Mouse (Mus musculus): ENCODE measurements around the gene Sbk1. TPM values are rescaled to one million over a fixed set of nuclear protein-coding genes. Genes with fewer than 3 reads are reported as not detected.
A peak's percentile ranks its signal among the peaks of the same experiment; 100 is the strongest.

Gene Sbk1
- polyA plus RNA-seq (2016; fragmentation: Nextera tagmentation; extraction: Ambion mirVana): 130 and 138 TPM in 2 replicates

GRCm38 (mm10) chr7:126271712-126272683, at the start of gene Sbk1:
Gene Sbk1 (plus strand): TSS chr7:126272619.
- peaks cover 21% of the 10 kb centered on the region for H3K36me3 ChIP-seq
- ATAC-seq (ENCODE audit: insufficient number of reproducible peaks, insufficient read depth, low FRiP score, low TSS enrichment): peak; percentile 93
- peak within 1 kb of the TSS; percentile 99 for H3K9ac ChIP-seq
- peak within 1 kb of the TSS; percentile 92 for H3K27ac ChIP-seq
- peak within 1 kb of the TSS; percentile 99 for H3K4me3 ChIP-seq
- under 1% methylated on average over 56 of the region's 85 CpGs for WGBS
- H3K9me3 ChIP-seq: no peaks in the 10 kb centered on the region
- H3K4me2 ChIP-seq (replicated peaks): peak within 1 kb of the TSS; percentile 76
- H3K27me3 ChIP-seq: no peaks in the 10 kb centered on the region
- peaks cover 43% of the 10 kb centered on the region for H3K4me1 ChIP-seq

GRCm38 (mm10) chr7:126222753-126223152, 49.7 kb upstream of the Sbk1 start:
- Histone ChIP-seq H3K9ac (no peak overlapping the region), H3K36me3 (no peaks in the 10 kb centered on the region), H3K9me3 (no peaks in the 10 kb centered on the region), H3K27me3 (no peaks in the 10 kb centered on the region), H3K4me2 (replicated peaks) (no peak overlapping the region), H3K27ac (no peak overlapping the region), H3K4me1 (no peaks in the 10 kb centered on the region), H3K4me3 (no peak overlapping the region)
- WGBS: 74% methylated on average over 3 of the region's 3 CpGs
- no peak for ATAC-seq (ENCODE audit: insufficient number of reproducible peaks, insufficient read depth, low FRiP score, low TSS enrichment)

GRCm38 (mm10) chr7:126226136-126226535, 46.3 kb upstream of the Sbk1 start:
- Histone ChIP-seq H3K27me3 (no peaks in the 10 kb centered on the region), H3K4me1 (no peaks in the 10 kb centered on the region), H3K9me3 (no peaks in the 10 kb centered on the region), H3K4me3 (no peak overlapping the region), H3K4me2 (replicated peaks) (no peak overlapping the region), H3K27ac (no peak overlapping the region), H3K36me3 (no peaks in the 10 kb centered on the region), H3K9ac (no peak overlapping the region)
- 19% methylated on average over 5 of the region's 5 CpGs for WGBS
- no peak for ATAC-seq (ENCODE audit: insufficient number of reproducible peaks, insufficient read depth, low FRiP score, low TSS enrichment)

- Histone ChIP-seq H3K4me1 (no peaks in the 10 kb centered on the region), H3K4me2 (replicated peaks) (no peak overlapping the region), H3K27ac (no peak overlapping the region), H3K4me3 (no peak overlapping the region), H3K9ac (no peak overlapping the region), H3K36me3 (no peaks in the 10 kb centered on the region), H3K9me3 (no peaks in the 10 kb centered on the region), H3K27me3 (no peaks in the 10 kb centered on the region)
- WGBS: 65% methylated on average over 8 of the region's 8 CpGs
- ATAC-seq (ENCODE audit: insufficient number of reproducible peaks, insufficient read depth, low FRiP score, low TSS enrichment): no peak
These were observed 41.9 kb upstream of the Sbk1 start for GRCm38 (mm10) chr7:126230357-126231148.

- Histone ChIP-seq H3K27ac (no peak overlapping the region), H3K4me2 (replicated peaks) (no peak overlapping the region), H3K9me3 (no peaks in the 10 kb centered on the region), H3K4me1 (no peaks in the 10 kb centered on the region), H3K36me3 (no peaks in the 10 kb centered on the region), H3K27me3 (no peaks in the 10 kb centered on the region), H3K9ac (no peak overlapping the region), H3K4me3 (no peak overlapping the region)
- no peak for ATAC-seq (ENCODE audit: insufficient number of reproducible peaks, insufficient read depth, low FRiP score, low TSS enrichment)
- WGBS: 82% methylated on average over 8 of the region's 8 CpGs
These were observed 39.9 kb upstream of the Sbk1 start for GRCm38 (mm10) chr7:126232345-126233071.

GRCm38 (mm10) chr7:126234611-126235010, 37.8 kb upstream of the Sbk1 start:
- Histone ChIP-seq H3K4me3 (no peak overlapping the region), H3K9ac (no peak overlapping the region), H3K4me2 (replicated peaks) (no peak overlapping the region), H3K27me3 (no peaks in the 10 kb centered on the region), H3K9me3 (no peaks in the 10 kb centered on the region), H3K4me1 (no peaks in the 10 kb centered on the region), H3K36me3 (no peaks in the 10 kb centered on the region), H3K27ac (no peak overlapping the region)
- no peak for ATAC-seq (ENCODE audit: insufficient number of reproducible peaks, insufficient read depth, low FRiP score, low TSS enrichment)
- 84% methylated on average over 3 of the region's 3 CpGs for WGBS

GRCm38 (mm10) chr7:126236083-126236793, 36.2 kb upstream of the Sbk1 start:
- no peak overlapping the region for H3K4me2 ChIP-seq (replicated peaks)
- no peaks in the 10 kb centered on the region for H3K4me1 ChIP-seq
- H3K9me3 ChIP-seq: no peaks in the 10 kb centered on the region
- no peak overlapping the region for H3K27ac ChIP-seq
- no peak overlapping the region for H3K9ac ChIP-seq
- H3K27me3 ChIP-seq: no peaks in the 10 kb centered on the region
- no peaks in the 10 kb centered on the region for H3K36me3 ChIP-seq
- ATAC-seq (ENCODE audit: insufficient number of reproducible peaks, insufficient read depth, low FRiP score, low TSS enrichment): no peak
- WGBS: 64% methylated on average over 11 of the region's 11 CpGs
- no peak overlapping the region for H3K4me3 ChIP-seq

- H3K27ac ChIP-seq: no peak overlapping the region
- H3K9ac ChIP-seq: no peak overlapping the region
- H3K4me3 ChIP-seq: no peak overlapping the region
- 80% methylated on average over 5 of the region's 5 CpGs for WGBS
- H3K4me1 ChIP-seq: no peaks in the 10 kb centered on the region
- no peak overlapping the region for H3K4me2 ChIP-seq (replicated peaks)
- no peaks in the 10 kb centered on the region for H3K27me3 ChIP-seq
- no peaks in the 10 kb centered on the region for H3K9me3 ChIP-seq
- no peak for ATAC-seq (ENCODE audit: insufficient number of reproducible peaks, insufficient read depth, low FRiP score, low TSS enrichment)
- no peaks in the 10 kb centered on the region for H3K36me3 ChIP-seq
These were observed 35.6 kb upstream of the Sbk1 start for GRCm38 (mm10) chr7:126236794-126237192.

- Histone ChIP-seq H3K36me3 (no peaks in the 10 kb centered on the region), H3K4me2 (replicated peaks) (no peak overlapping the region), H3K9me3 (no peaks in the 10 kb centered on the region), H3K9ac (no peak overlapping the region), H3K27ac (no peak overlapping the region), H3K27me3 (no peaks in the 10 kb centered on the region), H3K4me1 (no peaks in the 10 kb centered on the region), H3K4me3 (no peak overlapping the region)
- WGBS: 81% methylated on average over 14 of the region's 14 CpGs
- no peak for ATAC-seq (ENCODE audit: insufficient number of reproducible peaks, insufficient read depth, low FRiP score, low TSS enrichment)
These were observed 31.5 kb upstream of the Sbk1 start for GRCm38 (mm10) chr7:126240814-126241360.

- no peaks in the 10 kb centered on the region for H3K9me3 ChIP-seq
- peaks cover 9% of the 10 kb centered on the region for H3K4me1 ChIP-seq
- ATAC-seq (ENCODE audit: insufficient number of reproducible peaks, insufficient read depth, low FRiP score, low TSS enrichment): no peak
- WGBS: 71% methylated on average over 6 of the region's 6 CpGs
- no peak overlapping the region for H3K4me2 ChIP-seq (replicated peaks)
- H3K27ac ChIP-seq: no peak overlapping the region
- H3K4me3 ChIP-seq: no peak overlapping the region
- H3K27me3 ChIP-seq: peaks cover 9% of the 10 kb centered on the region
- no peaks in the 10 kb centered on the region for H3K36me3 ChIP-seq
- no peak overlapping the region for H3K9ac ChIP-seq
These were observed 28.2 kb upstream of the Sbk1 start for GRCm38 (mm10) chr7:126244168-126244750.
